Mouse (Mus musculus): Measurements from ENCODE around the gene Thpo. TPM values are rescaled to one million over a fixed set of nuclear protein-coding genes. Genes with fewer than 3 reads are reported as not detected.
A peak's percentile ranks its signal among the peaks of the same experiment; 100 is the strongest.

Gene Thpo
- polyA plus RNA-seq, 1 experiment: 0.15 TPM

DNA sequence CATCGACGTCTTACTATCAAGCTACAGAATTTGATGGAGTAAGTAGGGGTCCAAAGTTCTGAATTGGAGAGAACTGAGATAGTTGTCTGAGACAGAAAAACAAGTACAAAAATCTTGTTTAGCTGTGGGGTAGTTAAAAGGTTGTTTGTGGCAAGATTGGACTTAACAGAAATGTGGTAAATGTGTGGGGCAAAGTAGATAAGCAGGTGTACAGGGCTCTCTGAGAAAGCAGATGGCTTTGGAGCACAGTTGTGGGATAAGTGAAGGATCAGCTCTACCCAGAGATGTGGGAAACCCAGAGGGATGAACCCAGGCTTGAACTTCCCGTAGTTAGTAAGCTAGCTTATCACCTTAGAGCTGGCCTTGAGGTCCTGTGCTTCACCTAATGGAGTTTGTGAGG is 43.5 kb downstream of the Thpo start:
- TF ChIP-seq CTCF (IDR thresholded peaks at IDR 0.05; ENCODE audit: control insufficient read depth, insufficient read depth, insufficient read length): no peak
- no peak for TF ChIP-seq MAX (IDR thresholded peaks at IDR 0.05)
- TF ChIP-seq USF1 (IDR thresholded peaks at IDR 0.05; ENCODE audit: low read depth): no peak
- TF ChIP-seq MYOG (IDR thresholded peaks at IDR 0.05; ENCODE audit: control insufficient read depth, extremely low read depth, insufficient read length): no peak
- no peak for TF ChIP-seq MYOD1 (IDR thresholded peaks at IDR 0.05; ENCODE audit: control insufficient read depth, insufficient read length, low read depth)
- TF ChIP-seq FOSL1 (IDR thresholded peaks at IDR 0.05; ENCODE audit: insufficient read depth, low read length, poor library complexity, severe bottlenecking): no peak
- TF ChIP-seq CEBPB (IDR thresholded peaks at IDR 0.05; ENCODE audit: low read depth): no peak
- Histone ChIP-seq H3ac (ENCODE audit: control insufficient read depth, insufficient read length, low read depth) (no peak overlapping the region), H3K27me3 (ENCODE audit: control insufficient read depth, insufficient read depth, insufficient read length) (no peaks in the 10 kb centered on the region), H3K79me3 (ENCODE audit: low read depth) (peaks cover under 1% of the 10 kb centered on the region), H3K79me2 (ENCODE audit: control insufficient read depth, insufficient read depth) (peaks cover 9% of the 10 kb centered on the region), H3K36me3 (ENCODE audit: control insufficient read depth, insufficient read depth) (peaks cover 75% of the 10 kb centered on the region), H3K4me3 (ENCODE audit: insufficient read depth, poor library complexity, severe bottlenecking) (no peak overlapping the region)

DNA sequence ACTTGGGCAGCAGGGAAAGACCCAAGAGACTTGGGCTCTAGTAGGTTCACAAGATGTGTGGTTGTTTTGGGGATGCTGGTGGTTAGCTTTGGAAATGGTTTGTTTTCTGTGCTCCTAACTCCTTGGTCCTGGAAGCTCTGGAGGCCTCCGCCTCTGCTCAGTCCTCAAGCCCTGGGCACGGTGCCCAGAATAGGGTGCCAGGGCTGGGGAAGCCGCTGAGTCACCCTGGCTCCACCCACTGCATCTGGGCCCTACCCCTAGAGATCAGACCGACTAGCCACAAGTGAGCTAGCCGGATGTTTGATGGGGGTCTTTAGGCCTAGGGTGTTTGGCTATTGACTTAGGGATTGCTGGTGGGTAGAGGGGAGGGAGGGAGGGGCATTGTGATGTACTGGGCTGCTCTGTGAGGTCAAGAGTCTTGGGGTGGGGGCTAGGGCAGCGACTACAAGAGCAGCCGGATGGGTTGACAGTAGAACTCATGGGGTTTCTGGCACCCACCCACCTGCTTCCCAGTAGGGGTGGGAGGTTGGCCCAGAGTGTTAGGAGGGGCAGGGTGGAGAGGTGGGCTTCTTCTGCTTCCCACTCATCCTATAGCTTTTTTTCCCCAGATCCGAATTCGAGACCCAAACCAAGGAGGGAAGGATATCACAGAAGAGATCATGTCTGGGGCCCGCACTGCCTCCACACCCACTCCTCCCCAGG is 56.2 kb downstream of the Thpo start:
- H3K79me2 ChIP-seq (ENCODE audit: control insufficient read depth, insufficient read depth): peaks cover 90% of the 10 kb centered on the region
- no peak for TF ChIP-seq CTCF (IDR thresholded peaks at IDR 0.05; ENCODE audit: control insufficient read depth, insufficient read depth, insufficient read length)
- no peak for TF ChIP-seq CEBPB (IDR thresholded peaks at IDR 0.05; ENCODE audit: low read depth)
- TF ChIP-seq MYOD1 (IDR thresholded peaks at IDR 0.05; ENCODE audit: control insufficient read depth, insufficient read length, low read depth): no peak
- TF ChIP-seq MYOG (IDR thresholded peaks at IDR 0.05; ENCODE audit: control insufficient read depth, extremely low read depth, insufficient read length): no peak
- no peak for TF ChIP-seq FOSL1 (IDR thresholded peaks at IDR 0.05; ENCODE audit: insufficient read depth, low read length, poor library complexity, severe bottlenecking)
- TF ChIP-seq USF1 (IDR thresholded peaks at IDR 0.05; ENCODE audit: low read depth): no peak
- H3K27me3 ChIP-seq (ENCODE audit: control insufficient read depth, insufficient read depth, insufficient read length): no peaks in the 10 kb centered on the region
- peaks cover 88% of the 10 kb centered on the region for H3K36me3 ChIP-seq (ENCODE audit: control insufficient read depth, insufficient read depth)
- peaks cover 69% of the 10 kb centered on the region for H3K79me3 ChIP-seq (ENCODE audit: low read depth)
- no peak overlapping the region for H3K4me3 ChIP-seq (ENCODE audit: insufficient read depth, poor library complexity, severe bottlenecking)
- H3ac ChIP-seq (ENCODE audit: control insufficient read depth, insufficient read length, low read depth): no peak overlapping the region

DNA sequence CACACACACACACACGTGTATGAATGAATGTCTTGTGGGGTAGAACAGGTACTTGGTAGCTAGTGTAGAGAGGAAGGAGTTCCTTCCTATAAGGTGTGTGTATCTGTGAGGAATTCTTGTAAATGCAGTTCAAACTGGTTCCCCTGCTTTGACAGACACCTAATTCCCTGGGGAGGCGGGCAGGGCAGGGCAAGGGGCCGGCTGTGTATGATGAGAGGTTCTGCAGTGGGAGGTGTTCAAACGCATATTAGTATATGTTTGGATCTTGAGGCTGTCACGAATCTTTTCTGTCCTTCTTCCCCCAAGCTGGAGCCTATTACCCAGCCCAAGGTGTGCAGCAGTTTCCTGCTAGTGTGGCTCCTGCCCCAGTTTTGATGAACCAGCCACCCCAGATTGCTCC is 56.9 kb downstream of the Thpo start:
- Histone ChIP-seq H3K79me2 (ENCODE audit: control insufficient read depth, insufficient read depth) (peaks cover 94% of the 10 kb centered on the region), H3K79me3 (ENCODE audit: low read depth) (peaks cover 69% of the 10 kb centered on the region), H3ac (ENCODE audit: control insufficient read depth, insufficient read length, low read depth) (no peak overlapping the region), H3K27me3 (ENCODE audit: control insufficient read depth, insufficient read depth, insufficient read length) (no peaks in the 10 kb centered on the region), H3K36me3 (ENCODE audit: control insufficient read depth, insufficient read depth) (peaks cover 80% of the 10 kb centered on the region), H3K4me3 (ENCODE audit: insufficient read depth, poor library complexity, severe bottlenecking) (no peak overlapping the region)
- no peak for TF ChIP-seq USF1 (IDR thresholded peaks at IDR 0.05; ENCODE audit: low read depth)
- no peak for TF ChIP-seq FOSL1 (IDR thresholded peaks at IDR 0.05; ENCODE audit: insufficient read depth, low read length, poor library complexity, severe bottlenecking)
- no peak for TF ChIP-seq CTCF (IDR thresholded peaks at IDR 0.05; ENCODE audit: control insufficient read depth, insufficient read depth, insufficient read length)
- TF ChIP-seq MAX (IDR thresholded peaks at IDR 0.05): no peak
- no peak for TF ChIP-seq CEBPB (IDR thresholded peaks at IDR 0.05; ENCODE audit: low read depth)
- TF ChIP-seq MYOD1 (IDR thresholded peaks at IDR 0.05; ENCODE audit: control insufficient read depth, insufficient read length, low read depth): no peak
- no peak for TF ChIP-seq MYOG (IDR thresholded peaks at IDR 0.05; ENCODE audit: control insufficient read depth, extremely low read depth, insufficient read length)

DNA sequence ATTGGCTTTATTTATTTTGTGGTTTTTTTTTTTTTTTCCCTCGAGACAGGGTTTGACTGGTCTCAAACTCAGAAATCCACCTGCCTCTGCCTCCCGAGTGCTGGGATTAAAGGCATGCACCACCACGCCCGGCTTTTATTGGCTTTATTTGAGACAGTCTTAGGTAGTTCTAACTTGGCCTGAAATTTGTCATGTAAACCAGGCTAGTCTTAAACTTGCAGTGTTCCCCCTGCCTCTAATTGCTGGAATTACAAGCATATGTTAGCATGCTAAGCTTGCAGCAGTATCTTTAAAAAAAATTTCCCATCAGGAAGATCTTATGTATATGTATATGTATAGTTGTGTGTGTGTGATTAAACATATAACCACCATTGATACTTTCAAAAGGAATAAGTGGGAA is 57.6 kb downstream of the Thpo start:
- TF ChIP-seq CEBPB (IDR thresholded peaks at IDR 0.05; ENCODE audit: low read depth): no peak
- no peak for TF ChIP-seq MYOG (IDR thresholded peaks at IDR 0.05; ENCODE audit: control insufficient read depth, extremely low read depth, insufficient read length)
- no peak for TF ChIP-seq USF1 (IDR thresholded peaks at IDR 0.05; ENCODE audit: low read depth)
- no peak for TF ChIP-seq MAX (IDR thresholded peaks at IDR 0.05)
- TF ChIP-seq FOSL1 (IDR thresholded peaks at IDR 0.05; ENCODE audit: insufficient read depth, low read length, poor library complexity, severe bottlenecking): no peak
- no peak for TF ChIP-seq CTCF (IDR thresholded peaks at IDR 0.05; ENCODE audit: control insufficient read depth, insufficient read depth, insufficient read length)
- no peak for TF ChIP-seq MYOD1 (IDR thresholded peaks at IDR 0.05; ENCODE audit: control insufficient read depth, insufficient read length, low read depth)
- Histone ChIP-seq H3K4me3 (ENCODE audit: insufficient read depth, poor library complexity, severe bottlenecking) (no peak overlapping the region), H3K27me3 (ENCODE audit: control insufficient read depth, insufficient read depth, insufficient read length) (no peaks in the 10 kb centered on the region), H3ac (ENCODE audit: control insufficient read depth, insufficient read length, low read depth) (no peak overlapping the region), H3K79me2 (ENCODE audit: control insufficient read depth, insufficient read depth) (peaks cover 89% of the 10 kb centered on the region), H3K79me3 (ENCODE audit: low read depth) (peaks cover 64% of the 10 kb centered on the region), H3K36me3 (ENCODE audit: control insufficient read depth, insufficient read depth) (peaks cover 74% of the 10 kb centered on the region)

DNA sequence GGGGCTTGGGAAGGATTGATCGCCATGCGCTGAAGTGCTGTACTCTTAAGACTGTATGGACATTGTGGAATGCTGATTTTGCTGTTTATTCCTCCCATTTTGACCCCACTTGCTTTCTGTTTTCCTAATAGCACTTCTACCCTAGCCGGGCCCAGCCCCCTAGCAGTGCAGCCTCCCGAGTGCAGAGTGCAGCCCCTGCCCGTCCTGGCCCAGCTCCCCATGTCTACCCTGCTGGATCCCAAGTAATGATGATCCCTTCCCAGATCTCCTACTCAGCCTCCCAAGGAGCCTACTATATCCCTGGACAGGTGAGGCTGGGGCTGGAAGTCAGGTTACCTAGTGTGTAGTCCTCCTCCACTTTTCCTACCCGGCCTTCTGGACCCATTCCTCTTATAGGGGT is 59.1 kb downstream of the Thpo start:
- no peak for TF ChIP-seq USF1 (IDR thresholded peaks at IDR 0.05; ENCODE audit: low read depth)
- TF ChIP-seq MAX (IDR thresholded peaks at IDR 0.05): no peak
- no peak for TF ChIP-seq MYOG (IDR thresholded peaks at IDR 0.05; ENCODE audit: control insufficient read depth, extremely low read depth, insufficient read length)
- no peak for TF ChIP-seq CEBPB (IDR thresholded peaks at IDR 0.05; ENCODE audit: low read depth)
- TF ChIP-seq FOSL1 (IDR thresholded peaks at IDR 0.05; ENCODE audit: insufficient read depth, low read length, poor library complexity, severe bottlenecking): no peak
- TF ChIP-seq MYOD1 (IDR thresholded peaks at IDR 0.05; ENCODE audit: control insufficient read depth, insufficient read length, low read depth): no peak
- no peak for TF ChIP-seq CTCF (IDR thresholded peaks at IDR 0.05; ENCODE audit: control insufficient read depth, insufficient read depth, insufficient read length)
- peaks cover 74% of the 10 kb centered on the region for H3K79me2 ChIP-seq (ENCODE audit: control insufficient read depth, insufficient read depth)
- H3K4me3 ChIP-seq (ENCODE audit: insufficient read depth, poor library complexity, severe bottlenecking): peak overlapping the region; percentile 11
- peaks cover 60% of the 10 kb centered on the region for H3K79me3 ChIP-seq (ENCODE audit: low read depth)
- no peak overlapping the region for H3ac ChIP-seq (ENCODE audit: control insufficient read depth, insufficient read length, low read depth)
- peaks cover 59% of the 10 kb centered on the region for H3K36me3 ChIP-seq (ENCODE audit: control insufficient read depth, insufficient read depth)
- no peaks in the 10 kb centered on the region for H3K27me3 ChIP-seq (ENCODE audit: control insufficient read depth, insufficient read depth, insufficient read length)

Other genes with a start within 250 kb of the Thpo start
- 108 TPM for gene Eif2b5, start 235.7 kb downstream of the Thpo start, polyA plus RNA-seq (2012; fragmentation: generic; extraction: Trizol)
- 15.8 TPM for gene Dvl3, start 217.5 kb downstream of the Thpo start, polyA plus RNA-seq (2012; fragmentation: generic; extraction: Trizol)
- 556 TPM for gene Ap2m1, start 199.0 kb downstream of the Thpo start, polyA plus RNA-seq (2012; fragmentation: generic; extraction: Trizol)
- gene Abcf3, start 185.9 kb downstream of the Thpo start, polyA plus RNA-seq (2012; fragmentation: generic; extraction: Trizol): 37.1 TPM
- 0.11 TPM for gene Vwa5b2, start 145.0 kb downstream of the Thpo start, polyA plus RNA-seq (2012; fragmentation: generic; extraction: Trizol)
- gene Eef1akmt4, start 122.9 kb downstream of the Thpo start, polyA plus RNA-seq (2012; fragmentation: generic; extraction: Trizol): 32.5 TPM
- gene Gm49333, start 122.9 kb downstream of the Thpo start, polyA plus RNA-seq (2012; fragmentation: generic; extraction: Trizol): not detected
- 35.4 TPM for gene Alg3, start 122.8 kb downstream of the Thpo start, polyA plus RNA-seq (2012; fragmentation: generic; extraction: Trizol)
- 6.7 TPM for gene Camk2n2, start 113.2 kb downstream of the Thpo start, polyA plus RNA-seq (2012; fragmentation: generic; extraction: Trizol)
- gene Ece2, start 104.7 kb downstream of the Thpo start, polyA plus RNA-seq (2012; fragmentation: generic; extraction: Trizol): 5.0 TPM
- 297 TPM for gene Psmd2, start 82.9 kb downstream of the Thpo start, polyA plus RNA-seq (2012; fragmentation: generic; extraction: Trizol)
- 342 TPM for gene Eif4g1, start 66.2 kb downstream of the Thpo start, polyA plus RNA-seq (2012; fragmentation: generic; extraction: Trizol)
- 0.05 TPM for gene Fam131a, start 41.3 kb downstream of the Thpo start, polyA plus RNA-seq (2012; fragmentation: generic; extraction: Trizol)
- 104 TPM for gene Polr2h, start 16.8 kb downstream of the Thpo start, polyA plus RNA-seq (2012; fragmentation: generic; extraction: Trizol)
- 5.8 TPM for gene Clcn2, start 16.8 kb downstream of the Thpo start, polyA plus RNA-seq (2012; fragmentation: generic; extraction: Trizol)
- 0.63 TPM for gene Chrd, start 1.4 kb downstream of the Thpo start, polyA plus RNA-seq (2012; fragmentation: generic; extraction: Trizol)

Data from C2C12 (cell line).